Mouse (Mus musculus): ENCODE data around the gene Adcy2. TPM values are rescaled to one million over a fixed set of nuclear protein-coding genes. Genes with fewer than 3 reads are reported as not detected.

Gene Adcy2
- 14.7 and 15.8 TPM in 2 replicates for polyA plus RNA-seq (2021; fragmentation: Nextera tagmentation)
- long read RNA-seq, experiment 1, full-length matches to known transcripts = 2 of 45 reads
- long read RNA-seq, experiment 1, partial matches to known transcripts = 36 of 45 reads
- long read RNA-seq, experiment 1, other reads (novel, unspliced or antisense) = 7 of 45 reads
- long read RNA-seq, experiment 2, full-length matches to known transcripts = 43 of 102 reads
- long read RNA-seq, experiment 2, partial matches to known transcripts = 40 of 102 reads
- long read RNA-seq, experiment 2, other reads (novel, unspliced or antisense) = 19 of 102 reads

GRCm38 (mm10) chr13:68998918-68999801, at the start of gene Adcy2:
TSS of gene Adcy2 (minus strand) at chr13:68999541.

DNA sequence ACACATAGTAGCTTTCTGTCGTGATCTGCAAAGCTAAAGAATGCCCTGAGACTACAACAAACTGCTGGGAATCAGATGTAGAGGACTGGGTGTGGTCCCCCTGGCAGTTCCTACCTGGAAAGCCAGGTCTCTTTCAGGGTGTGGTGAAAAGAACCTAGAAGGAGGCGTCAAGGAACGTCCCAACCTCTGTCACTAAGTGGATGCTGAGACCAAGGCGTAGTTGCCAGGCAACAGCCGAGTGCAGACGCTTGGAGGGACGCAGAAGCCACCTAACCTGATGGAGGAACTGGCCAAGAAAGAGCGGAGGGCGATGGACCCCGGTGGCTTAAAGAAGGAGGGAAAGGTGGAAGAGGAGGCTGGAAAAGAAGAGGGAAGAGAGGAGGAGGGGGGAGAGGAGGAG, 402.1 kb downstream of the Adcy2 start, which contains the start of gene 1700001L19Rik:
Gene 1700001L19Rik (plus strand): TSS at position 223 of the 400 bp plus-strand sequence.

DNA sequence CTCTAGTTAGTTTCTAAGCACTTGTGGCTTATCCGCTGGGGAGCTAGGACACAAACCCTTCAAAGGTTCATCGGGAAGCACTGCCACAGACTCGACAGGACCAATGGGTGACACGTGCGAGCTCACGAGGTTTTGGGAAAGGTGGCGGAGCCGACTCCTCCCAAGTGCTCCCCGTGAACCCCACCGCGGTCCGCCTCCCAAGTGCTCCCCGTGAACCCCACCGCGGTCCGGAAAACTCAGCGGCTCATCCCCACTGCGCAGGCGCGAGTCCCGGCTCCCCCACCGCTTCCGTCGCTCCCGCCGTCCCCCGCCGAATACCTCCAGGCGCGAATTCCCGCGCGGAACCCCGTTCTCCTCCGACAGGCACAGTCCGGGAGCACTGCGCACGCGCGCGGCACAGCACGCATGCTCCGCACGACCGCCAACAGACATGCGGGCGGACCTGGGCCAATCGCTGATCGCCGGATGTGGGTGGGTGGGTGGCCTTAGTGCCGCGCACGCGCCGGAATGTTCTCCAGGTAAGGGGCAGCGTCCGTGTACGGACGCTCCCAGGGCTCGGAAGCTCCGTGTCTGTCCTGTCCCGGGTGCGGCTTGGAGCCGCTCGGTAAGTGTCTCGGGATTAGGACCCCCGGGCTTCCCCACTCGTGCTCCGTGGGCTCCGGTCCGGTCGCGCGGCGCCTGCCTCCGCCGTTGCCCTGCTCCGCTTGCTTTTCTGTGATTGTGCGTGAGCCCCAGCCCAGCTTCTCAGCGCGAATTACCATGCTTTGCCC, 417.4 kb downstream of the Adcy2 start, which contains the start of the genes Mtrr and Fastkd3:
Gene Mtrr (minus strand): TSS at position 403 of the 770 bp plus-strand sequence.
Gene Fastkd3 (plus strand): TSS at position 488 of the 770 bp plus-strand sequence.

All from layer of hippocampus, adult 6 months (tissue).